Mouse (Mus musculus) ovary, postnatal 10 days (tissue): Measurements from ENCODE around the gene Dnah3.

Experiments
- DNase-seq: peaks from one replicate; pipeline ENCODE4 v3.0.0; 2022; ENCODE audit warnings: low spot score

The Dnah3 gene

GRCm38 (mm10) chr7:120095180-120095579, at the start of gene Dnah3:
TSS of gene Dnah3 (minus strand) at chr7:120095280.
- DNase-seq: no peak

- no peak for DNase-seq
Observed at GRCm38 (mm10) chr7:120142743-120143142, 47.7 kb upstream of the Dnah3 start.

GRCm38 (mm10) chr7:120128951-120129350, 33.9 kb upstream of the Dnah3 start:
- no peak for DNase-seq

- no peak for DNase-seq
Observed at GRCm38 (mm10) chr7:120127686-120128059, 32.6 kb upstream of the Dnah3 start.

- DNase-seq: no peak
Observed at GRCm38 (mm10) chr7:120126976-120127685, 32.1 kb upstream of the Dnah3 start.

GRCm38 (mm10) chr7:120124844-120125243, 29.8 kb upstream of the Dnah3 start:
- DNase-seq: peak; percentile 45

GRCm38 (mm10) chr7:120123776-120124175, 28.7 kb upstream of the Dnah3 start:
- DNase-seq: no peak

- no peak for DNase-seq
Observed at GRCm38 (mm10) chr7:120117529-120117928, 22.4 kb upstream of the Dnah3 start.

GRCm38 (mm10) chr7:120116976-120117375, 21.9 kb upstream of the Dnah3 start:
- DNase-seq: no peak

- DNase-seq: no peak
Observed at GRCm38 (mm10) chr7:120109676-120110075, 14.6 kb upstream of the Dnah3 start.

GRCm38 (mm10) chr7:120106356-120106755, 11.3 kb upstream of the Dnah3 start:
- no peak for DNase-seq

GRCm38 (mm10) chr7:120104975-120105374, 9.9 kb upstream of the Dnah3 start:
- no peak for DNase-seq

GRCm38 (mm10) chr7:120103019-120103567, 8.0 kb upstream of the Dnah3 start:
- DNase-seq: no peak

GRCm38 (mm10) chr7:120102164-120102972, 7.3 kb upstream of the Dnah3 start, which contains the start of gene Tmem159:
TSS of gene Tmem159 (plus strand) at chr7:120102353.
- DNase-seq: peak; percentile 62

GRCm38 (mm10) chr7:120098403-120098802, 3.3 kb upstream of the Dnah3 start:
- peak; percentile 45 for DNase-seq

GRCm38 (mm10) chr7:120097845-120098244, 2.8 kb upstream of the Dnah3 start:
- DNase-seq: peak; percentile 10

- DNase-seq: no peak
Observed at GRCm38 (mm10) chr7:120094216-120094615, 864 bp downstream of the Dnah3 start.

- no peak for DNase-seq
Observed at GRCm38 (mm10) chr7:120093033-120093432, 2.0 kb downstream of the Dnah3 start.

GRCm38 (mm10) chr7:120080177-120080576, 14.9 kb downstream of the Dnah3 start:
- no peak for DNase-seq

GRCm38 (mm10) chr7:120069164-120069563, 25.9 kb downstream of the Dnah3 start:
- DNase-seq: no peak

GRCm38 (mm10) chr7:120068114-120068513, 27.0 kb downstream of the Dnah3 start:
- DNase-seq: no peak

- DNase-seq: no peak
Observed at GRCm38 (mm10) chr7:120064045-120064444, 31.0 kb downstream of the Dnah3 start.

- no peak for DNase-seq
Observed at GRCm38 (mm10) chr7:120055479-120055878, 39.6 kb downstream of the Dnah3 start.
